Mouse (Mus musculus): ENCODE measurements at regions not wholly inside any gene's neighbourhood (a gene's known extent, or its start where the extent isn't known, plus 50 kb on each side); places are given as distances from the start of the nearest gene placed in this dataset.

DNA sequence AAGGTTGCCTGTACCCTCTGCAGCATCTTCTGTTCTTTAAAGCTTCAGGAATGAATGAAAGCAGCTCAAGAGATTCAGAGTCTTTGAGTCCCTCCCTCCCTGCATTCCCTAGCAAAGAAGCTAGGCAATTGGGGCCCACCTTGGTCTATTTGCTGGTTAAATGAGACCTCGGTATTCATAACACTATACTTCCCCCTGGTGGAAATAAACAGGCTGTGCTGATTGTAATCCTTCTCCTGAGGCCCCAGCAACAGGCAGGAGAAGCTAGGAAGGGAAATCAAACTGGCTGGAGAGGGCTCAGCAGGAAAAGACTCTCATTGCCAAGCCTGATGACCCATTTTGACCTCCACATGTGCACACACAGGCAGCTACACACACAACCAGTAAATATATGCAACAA, 137.1 kb downstream of the Sh3bp4 start:
- 0% methylated on average over 1 of the region's 1 CpGs for WGBS
- H3K4me3 ChIP-seq (ENCODE audit: low read length): no peak overlapping the region
- H3K9me3 ChIP-seq (ENCODE audit: low read length): no peaks in the 10 kb centered on the region
- DNase-seq (ENCODE audit: low spot score): peak; percentile 83
- H3K36me3 ChIP-seq (ENCODE audit: insufficient read depth, low read length): no peaks in the 10 kb centered on the region
- peak; percentile 74; the same call in 1 of the 2 replicates for ATAC-seq
- H3K4me2 ChIP-seq (ENCODE audit: low read depth, low read length): no peak overlapping the region
- no peak overlapping the region for H3K9ac ChIP-seq (replicated peaks; ENCODE audit: low read length)
- peak; percentile 75 for TF ChIP-seq CTCF (IDR thresholded peaks at IDR 0.05; ENCODE audit: low read depth)
- H3K27me3 ChIP-seq (ENCODE audit: insufficient read depth, low read length): no peaks in the 10 kb centered on the region
- H3K27ac ChIP-seq: no peak overlapping the region
- no peaks in the 10 kb centered on the region for H3K4me1 ChIP-seq (ENCODE audit: insufficient read depth, low read length)

DNA sequence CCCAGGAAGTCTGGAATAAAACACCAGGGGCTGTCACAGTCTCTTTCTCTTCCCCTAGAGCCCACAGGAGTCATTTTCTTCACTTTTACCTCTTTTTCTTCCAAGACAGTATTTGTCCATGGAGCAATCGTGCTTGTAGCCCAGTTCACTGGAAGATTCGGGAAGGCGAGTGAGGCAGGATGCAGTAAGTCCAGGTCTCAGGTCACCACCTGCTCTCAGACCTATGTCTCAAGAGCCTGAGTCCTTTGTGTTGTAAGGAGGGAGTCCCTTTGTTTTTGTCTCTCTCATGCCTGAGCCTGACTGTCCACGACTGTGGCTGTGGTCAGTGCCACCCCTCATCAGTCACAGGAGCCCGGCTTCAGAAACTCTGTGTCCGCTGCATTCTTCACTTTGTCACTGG, 140.9 kb downstream of the Sh3bp4 start:
- Histone ChIP-seq H3K9ac (replicated peaks; ENCODE audit: low read length) (no peak overlapping the region), H3K4me1 (ENCODE audit: insufficient read depth, low read length) (no peaks in the 10 kb centered on the region), H3K9me3 (ENCODE audit: low read length) (no peaks in the 10 kb centered on the region), H3K4me2 (ENCODE audit: low read depth, low read length) (no peak overlapping the region), H3K27ac (no peak overlapping the region), H3K4me3 (ENCODE audit: low read length) (no peak overlapping the region), H3K27me3 (ENCODE audit: insufficient read depth, low read length) (no peaks in the 10 kb centered on the region), H3K36me3 (ENCODE audit: insufficient read depth, low read length) (no peaks in the 10 kb centered on the region)
- no peak for ATAC-seq
- WGBS: 80% methylated on average over 6 of the region's 6 CpGs
- TF ChIP-seq CTCF (IDR thresholded peaks at IDR 0.05; ENCODE audit: low read depth): no peak
- no peak for DNase-seq (ENCODE audit: low spot score)

DNA sequence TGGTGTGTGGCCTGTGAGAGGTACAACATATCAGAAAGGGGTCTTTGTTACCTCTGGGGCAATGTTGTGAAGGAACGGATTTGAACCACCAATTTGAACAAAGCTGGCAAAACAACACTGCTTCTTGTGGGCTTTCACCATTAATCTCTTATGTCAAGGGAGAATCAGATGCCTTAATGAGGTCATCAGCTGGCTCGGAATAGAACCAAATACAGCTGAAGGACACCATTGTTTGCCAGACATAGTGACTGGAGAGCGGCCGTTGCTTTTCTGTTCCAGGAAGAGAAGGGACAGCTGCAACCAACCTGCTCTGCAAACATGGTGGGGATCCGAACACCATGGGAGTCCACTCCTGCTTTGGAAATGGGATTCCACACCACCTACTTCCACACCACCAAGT, 158.2 kb downstream of the Sh3bp4 start:
- no peaks in the 10 kb centered on the region for H3K36me3 ChIP-seq (ENCODE audit: insufficient read depth, low read length)
- H3K4me1 ChIP-seq (ENCODE audit: insufficient read depth, low read length): no peaks in the 10 kb centered on the region
- no peak overlapping the region for H3K9ac ChIP-seq (replicated peaks; ENCODE audit: low read length)
- no peaks in the 10 kb centered on the region for H3K27me3 ChIP-seq (ENCODE audit: insufficient read depth, low read length)
- DNase-seq (ENCODE audit: low spot score) (no peak), ATAC-seq (no peak)
- no peak overlapping the region for H3K4me3 ChIP-seq (ENCODE audit: low read length)
- H3K27ac ChIP-seq: no peak overlapping the region
- no peak for TF ChIP-seq CTCF (IDR thresholded peaks at IDR 0.05; ENCODE audit: low read depth)
- H3K4me2 ChIP-seq (ENCODE audit: low read depth, low read length): no peak overlapping the region
- WGBS: 65% methylated on average over 5 of the region's 5 CpGs
- no peaks in the 10 kb centered on the region for H3K9me3 ChIP-seq (ENCODE audit: low read length)

GRCm38 (mm10) chr1:89231756-89232155, 161.5 kb downstream of the Sh3bp4 start:
- Histone ChIP-seq H3K9ac (replicated peaks; ENCODE audit: low read length) (no peak overlapping the region), H3K9me3 (ENCODE audit: low read length) (no peaks in the 10 kb centered on the region), H3K4me2 (ENCODE audit: low read depth, low read length) (no peak overlapping the region), H3K36me3 (ENCODE audit: insufficient read depth, low read length) (no peaks in the 10 kb centered on the region), H3K27ac (no peak overlapping the region), H3K4me3 (ENCODE audit: low read length) (no peak overlapping the region), H3K4me1 (ENCODE audit: insufficient read depth, low read length) (no peaks in the 10 kb centered on the region), H3K27me3 (ENCODE audit: insufficient read depth, low read length) (no peaks in the 10 kb centered on the region)
- no peak for TF ChIP-seq CTCF (IDR thresholded peaks at IDR 0.05; ENCODE audit: low read depth)
- ATAC-seq (no peak), DNase-seq (ENCODE audit: low spot score) (no peak)
- WGBS: 89% methylated on average over 6 of the region's 6 CpGs

- no peaks in the 10 kb centered on the region for H3K27me3 ChIP-seq (ENCODE audit: insufficient read depth, low read length)
- WGBS: 75% methylated on average over 5 of the region's 5 CpGs
These were observed 162.2 kb downstream of the Sh3bp4 start for GRCm38 (mm10) chr1:89232391-89232790.

DNA sequence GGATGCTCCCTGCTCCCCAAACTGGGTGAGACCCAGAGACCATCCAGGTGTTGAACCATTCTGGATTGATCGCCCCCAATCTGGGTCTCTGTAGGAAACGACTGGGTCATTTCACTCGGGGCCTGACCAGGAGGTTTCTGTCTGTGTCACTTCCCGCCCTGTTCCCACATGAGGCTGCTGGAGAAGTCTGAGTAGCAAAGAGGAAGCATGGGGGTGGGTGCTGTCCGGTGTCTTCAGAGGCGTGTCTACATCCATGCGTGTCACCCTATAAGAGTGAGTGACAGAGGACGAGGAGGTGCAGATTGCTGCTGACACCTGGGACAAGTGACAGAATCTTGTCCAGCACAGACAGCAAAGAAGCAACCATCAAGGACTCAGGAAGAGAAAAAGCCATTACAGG, 164.7 kb downstream of the Sh3bp4 start:
- DNase-seq (ENCODE audit: low spot score): no peak
- 65% methylated on average over 8 of the region's 8 CpGs for WGBS
- H3K4me2 ChIP-seq (ENCODE audit: low read depth, low read length): no peak overlapping the region
- H3K27ac ChIP-seq: no peak overlapping the region
- no peak for TF ChIP-seq CTCF (IDR thresholded peaks at IDR 0.05; ENCODE audit: low read depth)
- H3K36me3 ChIP-seq (ENCODE audit: insufficient read depth, low read length): no peaks in the 10 kb centered on the region
- H3K9ac ChIP-seq (replicated peaks; ENCODE audit: low read length): no peak overlapping the region
- ATAC-seq: no peak
- no peaks in the 10 kb centered on the region for H3K27me3 ChIP-seq (ENCODE audit: insufficient read depth, low read length)
- H3K9me3 ChIP-seq (ENCODE audit: low read length): no peaks in the 10 kb centered on the region
- no peak overlapping the region for H3K4me3 ChIP-seq (ENCODE audit: low read length)
- no peaks in the 10 kb centered on the region for H3K4me1 ChIP-seq (ENCODE audit: insufficient read depth, low read length)

More at GRCm38 (mm10) chr1:89232391-89232790, 162.2 kb downstream of the Sh3bp4 start:
- DNase-seq (ENCODE audit: low spot score): no peak
- H3K9ac ChIP-seq (replicated peaks; ENCODE audit: low read length): no peak overlapping the region
- peak; percentile 26; the same call in 1 of the 2 replicates for TF ChIP-seq CTCF (IDR thresholded peaks at IDR 0.05; ENCODE audit: low read depth)
- H3K4me2 ChIP-seq (ENCODE audit: low read depth, low read length): no peak overlapping the region
- H3K4me3 ChIP-seq (ENCODE audit: low read length): no peak overlapping the region
- H3K9me3 ChIP-seq (ENCODE audit: low read length): no peaks in the 10 kb centered on the region
- H3K4me1 ChIP-seq (ENCODE audit: insufficient read depth, low read length): no peaks in the 10 kb centered on the region
- no peak overlapping the region for H3K27ac ChIP-seq
- no peaks in the 10 kb centered on the region for H3K36me3 ChIP-seq (ENCODE audit: insufficient read depth, low read length)
- no peak for ATAC-seq

DNA sequence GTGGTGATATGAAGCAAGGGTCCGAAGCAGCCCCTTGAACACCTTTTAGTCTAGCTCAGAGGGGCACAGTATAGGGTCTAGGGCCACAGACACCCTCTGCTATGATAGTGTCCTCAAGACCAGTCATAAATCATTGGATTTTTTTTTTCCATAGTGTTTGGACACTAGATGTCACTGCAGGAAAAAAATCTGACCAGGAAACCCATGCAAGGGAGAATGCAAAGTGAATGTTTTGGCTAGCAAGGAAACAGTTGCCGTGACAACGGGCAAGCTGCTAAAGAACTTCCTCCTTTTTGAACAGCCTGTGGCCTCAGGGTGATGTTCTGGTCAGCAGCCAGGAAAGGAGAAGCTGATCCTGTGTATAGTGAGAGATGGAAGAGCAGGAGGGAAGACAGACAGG, 165.1 kb downstream of the Sh3bp4 start:
- no peaks in the 10 kb centered on the region for H3K4me1 ChIP-seq (ENCODE audit: insufficient read depth, low read length)
- H3K9ac ChIP-seq (replicated peaks; ENCODE audit: low read length): no peak overlapping the region
- no peak overlapping the region for H3K27ac ChIP-seq
- peak; percentile 95 for DNase-seq (ENCODE audit: low spot score)
- H3K4me3 ChIP-seq (ENCODE audit: low read length): no peak overlapping the region
- no peak overlapping the region for H3K4me2 ChIP-seq (ENCODE audit: low read depth, low read length)
- H3K9me3 ChIP-seq (ENCODE audit: low read length): no peaks in the 10 kb centered on the region
- WGBS: 26% methylated on average over 3 of the region's 3 CpGs
- no peaks in the 10 kb centered on the region for H3K27me3 ChIP-seq (ENCODE audit: insufficient read depth, low read length)
- ATAC-seq: peak; percentile 90
- peak; percentile 81 for TF ChIP-seq CTCF (IDR thresholded peaks at IDR 0.05; ENCODE audit: low read depth)
- H3K36me3 ChIP-seq (ENCODE audit: insufficient read depth, low read length): no peaks in the 10 kb centered on the region

All from hindbrain, postnatal 0 days (tissue).